Mouse (Mus musculus) bone marrow, adult 2 months (tissue): ENCODE measurements around the gene Gnb1.

Experiments used
- CTCF ChIP-seq: fragments of 200-500 bp; IDR thresholded peaks from 2 replicates; pipeline ENCODE4 v1.5.1; 2011; ENCODE audit warnings: low read length, control low read depth; ENCODE audit not compliant: control insufficient read depth, insufficient read depth
- POLR2A ChIP-seq: fragments of 200-500 bp; IDR thresholded peaks from 2 replicates; pipeline ENCODE4 v1.6.1; 2011; ENCODE audit warnings: low read depth, mild to moderate bottlenecking, control low read depth, low read length, borderline replicate concordance; ENCODE audit not compliant: control insufficient read depth

GRCm38 (mm10) chr4:155497963-155498362, 6.8 kb downstream of the Gnb1 start:
- TF ChIP-seq CTCF, result no peak
- no peak for TF ChIP-seq POLR2A
